Mouse (Mus musculus) cortical plate, adult 2 months (tissue): ENCODE data around the gene Csnk1e.

Source experiments
- CTCF ChIP-seq: fragments of 200-500 bp; IDR thresholded peaks from 2 replicates; pipeline ENCODE4 v1.5.1; 2011; ENCODE audit warnings: mild to moderate bottlenecking, control low read depth, low read length; ENCODE audit not compliant: insufficient read depth; ENCODE audit errors: extremely low read depth
- POLR2A ChIP-seq: fragments of 200-500 bp; IDR thresholded peaks from 2 replicates; pipeline ENCODE4 v1.6.1; 2011; ENCODE audit warnings: mild to moderate bottlenecking, low read length, control low read depth; ENCODE audit not compliant: insufficient read depth; ENCODE audit errors: extremely low read depth

- TF ChIP-seq CTCF (peak; percentile 99), POLR2A (no peak)
Observed at GRCm38 (mm10) chr15:79466601-79467286, 11.4 kb upstream of the Csnk1e start.
